Mouse (Mus musculus) liver, embryonic 14.5 days (tissue): ENCODE data around the gene Satb2. TPM values are rescaled to one million over a fixed set of nuclear protein-coding genes. Genes with fewer than 3 reads are reported as not detected.

Source experiments
- ATAC-seq: fragments of 200-750 bp; cut with Nextera tagmentation; 2 replicates; pipeline ENCODE4 v1.8.0; 2017; ENCODE audit warnings: moderate number of reproducible peaks, mild to moderate bottlenecking, moderate library complexity; ENCODE audit not compliant: insufficient read depth
- DNase-seq, 3 experiments: peaks; one replicate each; pipeline ENCODE4 v3.0.0-alpha.2; 2012 to 2013; ENCODE audit warnings: low read depth in 3 of 3, low spot score in 3 of 3
- H3K27ac ChIP-seq: fragments of 300-500 bp; sonication (generic); 2 replicates; pipeline ENCODE4 v1.5.1; 2014; ENCODE audit warnings: moderate library complexity, mild to moderate bottlenecking, control low read depth, inconsistent platforms
- H3K27me3 ChIP-seq: fragments of 300-500 bp; sonication (generic); 2 replicates; pipeline ENCODE4 v1.6.1; 2014; ENCODE audit warnings: mild to moderate bottlenecking, low read length, moderate library complexity; ENCODE audit not compliant: control insufficient read depth, insufficient read depth
- H3K36me3 ChIP-seq: fragments of 300-500 bp; sonication (generic); replicated peaks from 2 replicates; pipeline ENCODE4 v1.6.1; 2014; ENCODE audit warnings: low read depth; ENCODE audit not compliant: control insufficient read depth, insufficient read depth
- H3K4me1 ChIP-seq, 2 experiments: fragments of 200-500 bp in 1 of 2; fragments of 300-500 bp in 1 of 2; sonication (generic) in 1 of 2; replicated peaks; 2 replicates each; pipeline ENCODE4 v1.6.1; 2012 to 2014; ENCODE audit warnings: antibody characterized with exemption in 1 of 2, inconsistent platforms in 1 of 2, low read length in 1 of 2; ENCODE audit not compliant: control insufficient read depth in 2 of 2, insufficient read depth in 2 of 2
- H3K4me2 ChIP-seq: fragments of 300-500 bp; sonication (generic); 2 replicates; pipeline ENCODE4 v1.6.1; 2014; ENCODE audit warnings: low read depth, mild to moderate bottlenecking, control low read depth, moderate library complexity
- H3K4me3 ChIP-seq, 2 experiments: fragments of 200-500 bp in 1 of 2; fragments of 300-500 bp in 1 of 2; sonication (generic) in 1 of 2; 2 replicates each; pipeline ENCODE4 v1.5.1; 2012 to 2014; ENCODE audit warnings: low read depth in 2 of 2, low read length in 2 of 2, mild to moderate bottlenecking in 2 of 2, control low read depth in 1 of 2, inconsistent platforms in 1 of 2, moderate library complexity in 1 of 2; ENCODE audit not compliant: insufficient read depth in 1 of 2
- H3K9ac ChIP-seq: fragments of 300-500 bp; sonication (generic); replicated peaks from 2 replicates; pipeline ENCODE4 v1.6.1; 2014; ENCODE audit warnings: mild to moderate bottlenecking, control low read depth, moderate library complexity
- H3K9me3 ChIP-seq: fragments of 300-500 bp; sonication (generic); 2 replicates; pipeline ENCODE4 v1.6.1; 2016; ENCODE audit warnings: low read length, mixed read lengths; ENCODE audit not compliant: control insufficient read depth
- CTCF ChIP-seq: IDR thresholded peaks from 2 replicates; pipeline ENCODE4 v1.5.1; 2016; ENCODE audit warnings: antibody characterized with exemption, low read depth, control low read depth
- EP300 ChIP-seq: IDR thresholded peaks from 2 replicates; pipeline ENCODE4 v1.6.1; 2016; ENCODE audit warnings: antibody characterized with exemption, low read depth
- WGBS: fragments of 180-500 bp; shearing (Covaris S2); extraction: QIAGEN DNeasy Blood & Tissue Kit; methylation state at CpG from one replicate; pipeline ENCODE4 v1.1.7; 2014; ENCODE audit not compliant: insufficient replicate concordance; 5-methylcytosine and 5-hydroxymethylcytosine counted together
- polyA plus RNA-seq, 2 experiments: library from polyadenylated mRNA; depleted of rRNA in 1 of 2; stranded (reverse) in 1 of 2; unstranded in 1 of 2; fragments of >200 nt; fragmentation: Nextera tagmentation in 1 of 2; extraction: Ambion mirVana in 1 of 2; gene quantifications; 2 replicates each; pipeline versions ENCODE4 v1.2.1 to v1.2.3; 2012 to 2014

The Satb2 gene
- polyA plus RNA-seq, 2 experiments: 0.03 TPM

- Histone ChIP-seq H3K4me1 (no peaks in the 10 kb centered on the region), H3K27ac (no peak overlapping the region), H3K4me2 (no peak overlapping the region), H3K9me3 (no peaks in the 10 kb centered on the region), H3K4me3 (no peak overlapping the region), H3K27me3 (no peaks in the 10 kb centered on the region), H3K36me3 (no peaks in the 10 kb centered on the region), H3K9ac (no peak overlapping the region)
- no peak for TF ChIP-seq EP300
- TF ChIP-seq CTCF: no peak
- DNase-seq (no peak), ATAC-seq (no peak)
- WGBS: 55% methylated on average over 4 of the region's 4 CpGs
These were observed 115.7 kb downstream of the Satb2 start for GRCm38 (mm10) chr1:56862799-56863198.

GRCm38 (mm10) chr1:56857202-56857601 is 121.2 kb downstream of the Satb2 start:
- no peaks in the 10 kb centered on the region for H3K27me3 ChIP-seq
- no peak overlapping the region for H3K4me2 ChIP-seq
- no peaks in the 10 kb centered on the region for H3K9me3 ChIP-seq
- 61% methylated on average over 8 of the region's 8 CpGs for WGBS
- H3K27ac ChIP-seq: no peak overlapping the region
- H3K36me3 ChIP-seq: no peaks in the 10 kb centered on the region
- H3K4me3 ChIP-seq: no peak overlapping the region
- DNase-seq (no peak), ATAC-seq (no peak)
- H3K9ac ChIP-seq: no peak overlapping the region
- no peak for TF ChIP-seq EP300
- TF ChIP-seq CTCF: no peak
- no peaks in the 10 kb centered on the region for H3K4me1 ChIP-seq

- Histone ChIP-seq H3K9ac (no peak overlapping the region), H3K36me3 (no peaks in the 10 kb centered on the region), H3K27me3 (no peaks in the 10 kb centered on the region), H3K27ac (no peak overlapping the region), H3K4me2 (no peak overlapping the region), H3K4me3 (no peak overlapping the region), H3K9me3 (no peaks in the 10 kb centered on the region), H3K4me1 (no peaks in the 10 kb centered on the region)
- ATAC-seq (no peak), DNase-seq (no peak)
- TF ChIP-seq EP300 (no peak), CTCF (no peak)
- 71% methylated on average over 8 of the region's 8 CpGs for WGBS
These were observed 128.0 kb downstream of the Satb2 start for GRCm38 (mm10) chr1:56850446-56850845.

- TF ChIP-seq EP300: no peak
- no peak for TF ChIP-seq CTCF
These were observed 132.1 kb downstream of the Satb2 start for GRCm38 (mm10) chr1:56846358-56846757.

GRCm38 (mm10) chr1:56845523-56846118 is 132.8 kb downstream of the Satb2 start:
- ATAC-seq: no peak
- WGBS: 63% methylated on average over 8 of the region's 8 CpGs
- no peak for TF ChIP-seq CTCF

More at GRCm38 (mm10) chr1:56846358-56846757, 132.1 kb downstream of the Satb2 start:
- H3K9me3 ChIP-seq: no peaks in the 10 kb centered on the region
- H3K36me3 ChIP-seq: no peaks in the 10 kb centered on the region
- H3K9ac ChIP-seq: no peak overlapping the region
- no peaks in the 10 kb centered on the region for H3K27me3 ChIP-seq
- DNase-seq (no peak), ATAC-seq (no peak)
- no peak overlapping the region for H3K27ac ChIP-seq
- no peak overlapping the region for H3K4me3 ChIP-seq
- WGBS: 81% methylated on average over 9 of the region's 9 CpGs
- H3K4me1 ChIP-seq: no peaks in the 10 kb centered on the region
- no peak overlapping the region for H3K4me2 ChIP-seq

More at GRCm38 (mm10) chr1:56845523-56846118, 132.8 kb downstream of the Satb2 start:
- DNase-seq: no peak
- no peaks in the 10 kb centered on the region for H3K27me3 ChIP-seq
- H3K4me1 ChIP-seq: no peaks in the 10 kb centered on the region
- H3K27ac ChIP-seq: no peak overlapping the region
- no peaks in the 10 kb centered on the region for H3K9me3 ChIP-seq
- H3K36me3 ChIP-seq: no peaks in the 10 kb centered on the region
- no peak overlapping the region for H3K4me2 ChIP-seq
- no peak overlapping the region for H3K9ac ChIP-seq
- H3K4me3 ChIP-seq: no peak overlapping the region
